Mouse (Mus musculus) bone marrow, adult 2 months (tissue): ENCODE data around the gene Me1. TPM values are rescaled to one million over a fixed set of nuclear protein-coding genes. Genes with fewer than 3 reads are reported as not detected.

Experiments used
- H3K27ac ChIP-seq: fragments of 200-500 bp; 2 replicates; pipeline ENCODE4 v1.5.1; 2012; ENCODE audit warnings: low read depth, mild to moderate bottlenecking, control low read depth, inconsistent platforms, low read length; ENCODE audit not compliant: control insufficient read depth, poor library complexity, insufficient read depth
- H3K4me1 ChIP-seq: fragments of 200-500 bp; 2 replicates; pipeline ENCODE4 v1.6.1; 2011; ENCODE audit warnings: low read length; ENCODE audit not compliant: control insufficient read depth, insufficient read depth
- H3K4me3 ChIP-seq: fragments of 200-500 bp; replicated peaks from 2 replicates; pipeline ENCODE3; 2011; ENCODE audit warnings: mild to moderate bottlenecking, low read depth, low read length, control low read depth; ENCODE audit not compliant: control insufficient read depth
- CTCF ChIP-seq: fragments of 200-500 bp; IDR thresholded peaks from 2 replicates; pipeline ENCODE4 v1.5.1; 2011; ENCODE audit warnings: low read length, control low read depth; ENCODE audit not compliant: control insufficient read depth, insufficient read depth
- POLR2A ChIP-seq: fragments of 200-500 bp; IDR thresholded peaks from 2 replicates; pipeline ENCODE4 v1.6.1; 2011; ENCODE audit warnings: low read depth, mild to moderate bottlenecking, control low read depth, low read length, borderline replicate concordance; ENCODE audit not compliant: control insufficient read depth
- WGBS: fragments of 180-500 bp; shearing (Covaris S2); methylation state at CpG from one replicate; pipeline ENCODE4 v1.1.7; 2018; 5-methylcytosine and 5-hydroxymethylcytosine counted together
- polyA plus RNA-seq: library from polyadenylated mRNA; stranded (reverse); fragments of >200 nt; gene quantifications from 2 replicates; pipeline ENCODE4 v1.2.4, GENCODE M21; 2011; ENCODE audit warnings: low replicate concordance; ENCODE audit not compliant: missing spikeins, insufficient read depth, insufficient read length

Me1 gene
- 0.63 and 3.0 TPM in 2 replicates for polyA plus RNA-seq

- no peak within 1 kb of the TSS for H3K27ac ChIP-seq
- H3K4me3 ChIP-seq, result no peak within 1 kb of the TSS
- H3K4me1 ChIP-seq, result no peaks in the 10 kb centered on the region
- TF ChIP-seq CTCF (no peak), POLR2A (no peak)
- 4% methylated on average over 26 of the region's 46 CpGs for WGBS
Measured at GRCm38 (mm10) chr9:86695818-86696261, at the start of gene Me1. Gene Me1, minus strand, starts transcription at chr9:86695953.

GRCm38 (mm10) chr9:86744041-86744440 lies 48.3 kb upstream of the Me1 start:
- Histone ChIP-seq H3K4me1 (no peaks in the 10 kb centered on the region), H3K4me3 (no peak overlapping the region), H3K27ac (no peak overlapping the region)
- 44% methylated on average over 5 of the region's 5 CpGs for WGBS
- TF ChIP-seq POLR2A (no peak), CTCF (no peak)

GRCm38 (mm10) chr9:86742959-86743911 lies 47.5 kb upstream of the Me1 start, which contains the start of gene Prss35:
Gene Prss35, plus strand, starts transcription at chr9:86743649.
- Histone ChIP-seq H3K27ac (no peak within 1 kb of the TSS), H3K4me3 (no peak within 1 kb of the TSS), H3K4me1 (no peaks in the 10 kb centered on the region)
- no peak for TF ChIP-seq POLR2A
- no peak for TF ChIP-seq CTCF
- 13% methylated on average over 19 of the region's 19 CpGs for WGBS

- no peak for TF ChIP-seq CTCF
- no peak for TF ChIP-seq POLR2A
- no peak overlapping the region for H3K27ac ChIP-seq
- H3K4me1 ChIP-seq, result no peaks in the 10 kb centered on the region
- H3K4me3 ChIP-seq, result no peak overlapping the region
- WGBS, result 37% methylated on average over 3 of the region's 3 CpGs
Measured at GRCm38 (mm10) chr9:86739971-86740370, 44.2 kb upstream of the Me1 start.

GRCm38 (mm10) chr9:86738801-86739200 lies 43.0 kb upstream of the Me1 start:
- Histone ChIP-seq H3K27ac (no peak overlapping the region), H3K4me3 (no peak overlapping the region), H3K4me1 (no peaks in the 10 kb centered on the region)
- TF ChIP-seq CTCF (no peak), POLR2A (no peak)
- 91% methylated on average over 8 of the region's 8 CpGs for WGBS

- Histone ChIP-seq H3K4me1 (no peaks in the 10 kb centered on the region), H3K27ac (no peak overlapping the region), H3K4me3 (no peak overlapping the region)
- TF ChIP-seq POLR2A, result no peak
- TF ChIP-seq CTCF, result no peak
- 74% methylated on average over 1 of the region's 1 CpGs for WGBS
Measured at GRCm38 (mm10) chr9:86738067-86738466, 42.3 kb upstream of the Me1 start.

GRCm38 (mm10) chr9:86736991-86737390 lies 41.2 kb upstream of the Me1 start:
- TF ChIP-seq CTCF, result no peak
- no peak for TF ChIP-seq POLR2A
- H3K4me3 ChIP-seq, result no peak overlapping the region
- 80% methylated on average over 4 of the region's 4 CpGs for WGBS
- no peaks in the 10 kb centered on the region for H3K4me1 ChIP-seq
- no peak overlapping the region for H3K27ac ChIP-seq

GRCm38 (mm10) chr9:86734795-86735194 lies 39.0 kb upstream of the Me1 start:
- TF ChIP-seq CTCF (no peak), POLR2A (no peak)
- WGBS, result 69% methylated on average over 9 of the region's 9 CpGs
- Histone ChIP-seq H3K4me3 (no peak overlapping the region), H3K27ac (no peak overlapping the region), H3K4me1 (no peaks in the 10 kb centered on the region)
